Mouse (Mus musculus): ENCODE measurements around the gene Pi4ka.

Gene Pi4ka

GRCm38 (mm10) chr16:17339701-17340100 lies 66.4 kb downstream of the Pi4ka start:
- intact Hi-C loops (cut with DNase I), result no loop called here

- intact Hi-C loops (cut with DNase I), result no loop called here
Observed at GRCm38 (mm10) chr16:17336089-17336488, 70.0 kb downstream of the Pi4ka start.

GRCm38 (mm10) chr16:17334574-17334973 lies 71.5 kb downstream of the Pi4ka start:
- intact Hi-C loops (cut with DNase I), result no loop called here

- intact Hi-C loops (cut with DNase I), result no loop called here
Observed at GRCm38 (mm10) chr16:17331855-17332254, 74.3 kb downstream of the Pi4ka start.

DNA sequence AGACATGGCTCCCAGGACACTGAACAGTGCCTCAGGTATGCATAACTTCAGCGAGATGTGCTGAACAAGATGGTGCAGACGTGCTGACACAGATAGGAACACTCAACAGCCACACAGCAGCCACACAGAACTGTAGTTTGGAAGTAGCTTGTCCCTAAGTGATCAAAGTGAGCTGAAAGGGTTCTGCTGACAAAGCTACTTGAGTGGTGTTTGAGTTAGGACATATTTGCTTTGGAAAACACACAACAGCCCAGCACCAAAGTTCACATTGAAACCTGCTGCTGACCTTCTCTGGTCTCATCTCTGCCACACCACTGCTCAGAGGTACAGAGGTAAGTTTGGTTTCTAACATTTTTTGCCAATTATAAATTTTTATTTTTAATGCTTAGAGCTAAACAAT lies 75.0 kb downstream of the Pi4ka start, which contains the start of gene Serpind1:
Serpind1 (plus strand) TSS at position 256 of the 400 bp plus-strand sequence.
- intact Hi-C loops (cut with DNase I), result no loop called here

- intact Hi-C loops (cut with DNase I), result no loop called here
Observed at GRCm38 (mm10) chr16:17329848-17330570, 76.1 kb downstream of the Pi4ka start.

DNA sequence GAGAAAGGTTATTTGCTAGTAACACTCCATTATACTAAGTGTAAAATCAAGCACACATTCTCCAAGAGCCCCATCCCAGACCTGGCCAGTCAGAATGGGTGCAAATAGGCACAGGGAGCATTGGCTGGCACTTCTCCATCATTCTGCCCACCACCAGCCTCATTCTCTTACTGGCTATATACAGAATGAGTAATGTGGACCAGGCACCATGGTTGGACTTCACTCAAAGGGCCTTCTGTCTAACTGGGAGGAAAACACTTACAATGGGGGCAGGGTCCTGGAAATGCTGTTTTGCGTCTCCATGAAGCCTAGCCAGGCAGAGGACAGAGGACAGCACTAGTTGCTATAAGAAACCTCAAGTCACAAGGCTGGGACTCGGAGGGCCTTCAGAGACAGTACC lies 80.0 kb downstream of the Pi4ka start:
- intact Hi-C loops (cut with DNase I), result no loop called here

DNA sequence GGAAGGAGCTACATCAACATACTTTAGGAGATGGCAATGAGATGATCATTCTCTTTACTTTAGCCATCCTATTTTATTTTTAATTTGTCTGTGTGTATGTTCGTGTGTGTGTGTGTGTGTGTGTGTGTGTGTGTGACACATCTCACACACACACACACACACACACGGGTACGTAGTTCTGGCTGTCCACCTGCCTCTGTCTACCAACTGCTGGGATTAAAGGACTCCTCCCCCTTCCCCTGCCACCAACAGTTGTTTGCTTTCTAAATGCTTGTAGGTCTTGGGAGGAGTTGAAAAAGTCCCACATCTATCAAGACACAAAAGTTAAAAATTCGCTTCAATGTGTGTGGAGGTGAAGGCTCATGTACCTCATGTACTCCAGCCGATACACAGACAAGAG lies 81.4 kb downstream of the Pi4ka start:
- intact Hi-C loops (cut with DNase I), result no loop called here

GRCm38 (mm10) chr16:17321481-17321880 lies 84.6 kb downstream of the Pi4ka start:
- intact Hi-C loops (cut with DNase I), result no loop called here

DNA sequence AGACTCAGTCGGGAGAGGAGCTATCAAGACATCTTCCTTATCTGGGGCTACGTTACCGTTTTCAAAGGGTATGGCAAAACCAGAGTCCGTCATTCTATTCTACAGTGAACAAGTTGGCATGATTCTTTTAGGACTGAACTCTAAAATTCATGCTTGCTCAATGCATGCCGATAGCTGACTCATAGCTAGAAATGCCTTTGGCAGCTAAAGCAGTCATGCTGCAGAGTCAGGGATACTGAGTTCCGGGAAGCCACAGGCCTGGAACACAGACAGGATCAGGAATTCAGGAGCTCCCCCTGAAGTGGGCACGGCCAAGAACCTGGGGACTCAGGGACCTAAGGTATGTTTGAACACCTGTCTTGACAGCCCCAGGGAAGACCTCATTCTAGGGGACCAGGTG lies 89.6 kb downstream of the Pi4ka start:
- intact Hi-C loops (cut with DNase I), result no loop called here

DNA sequence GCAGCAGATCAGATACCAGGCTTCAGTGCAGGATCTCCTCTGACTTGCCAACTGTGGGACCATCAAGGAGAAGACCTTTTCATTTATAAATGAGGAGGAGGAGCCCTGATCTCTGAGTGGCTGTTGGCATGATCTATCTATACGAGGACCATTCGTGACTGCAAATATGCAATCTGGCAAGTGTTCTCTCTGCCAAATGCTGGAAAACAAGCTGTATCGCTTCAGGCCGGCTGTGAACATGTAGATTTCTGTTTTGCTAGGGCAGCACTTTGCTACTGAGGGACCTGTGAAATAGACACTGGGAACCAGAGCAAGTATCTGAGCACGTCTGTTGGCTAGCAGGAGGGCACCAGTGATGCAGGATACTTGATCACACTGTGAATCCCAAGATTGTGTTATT lies 93.6 kb downstream of the Pi4ka start:
- intact Hi-C loops (cut with DNase I), result no loop called here

DNA sequence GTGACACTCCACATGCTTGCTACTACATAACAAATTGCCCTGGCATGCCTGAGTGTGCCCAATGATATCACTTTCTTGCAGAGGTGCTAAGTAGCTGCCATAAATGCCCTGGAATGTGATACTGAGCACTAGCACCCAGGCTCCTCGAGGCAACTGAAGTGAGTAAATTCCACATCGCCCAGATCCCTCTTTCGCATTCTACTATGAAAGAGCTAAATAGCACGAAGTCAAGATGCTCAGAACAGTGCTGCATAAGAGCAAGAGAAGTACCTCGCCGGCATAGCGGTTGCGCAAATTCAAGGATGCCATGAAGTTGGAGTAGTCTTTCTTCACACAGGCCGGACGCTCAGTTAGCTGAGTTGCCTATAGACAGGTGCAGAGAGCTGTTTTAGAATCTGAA lies 97.1 kb downstream of the Pi4ka start:
- intact Hi-C loops (cut with DNase I), result no loop called here

GRCm38 (mm10) chr16:17307461-17307860 lies 98.7 kb downstream of the Pi4ka start:
- intact Hi-C loops (cut with DNase I), result no loop called here

DNA sequence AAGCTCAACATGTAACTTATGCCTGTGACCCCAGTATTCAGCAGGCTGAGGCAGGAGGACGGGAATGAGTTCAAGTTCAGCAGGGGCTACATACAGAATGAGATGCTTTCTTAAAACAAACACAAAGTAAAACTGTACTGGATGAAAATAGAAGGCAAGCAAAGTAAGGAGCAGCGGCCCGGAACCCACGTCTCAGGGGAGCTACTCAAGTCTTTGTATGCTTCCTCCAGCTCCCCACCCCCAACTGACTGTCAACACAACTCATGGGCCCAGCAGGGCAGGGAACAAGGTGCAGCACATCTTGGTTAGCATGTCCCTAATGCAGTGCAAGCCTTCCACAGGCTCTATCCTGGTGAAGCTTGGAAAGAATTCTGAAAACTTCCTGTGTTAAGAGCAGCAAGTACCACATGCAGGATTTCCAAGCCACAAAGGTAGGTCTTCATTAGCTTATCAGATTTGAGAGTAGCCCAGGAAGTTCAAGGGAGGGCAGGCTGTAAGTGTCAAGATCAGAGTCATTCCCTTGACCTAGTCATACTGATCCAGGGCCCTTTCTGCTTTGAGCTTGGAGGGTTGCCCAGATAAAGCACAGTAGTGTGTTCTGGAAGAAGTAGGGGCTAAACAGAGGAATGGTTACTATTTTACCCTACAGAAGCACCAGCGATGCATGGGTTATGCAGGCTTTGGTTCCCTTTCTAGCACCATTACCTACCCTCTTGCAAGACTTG lies 102.4 kb downstream of the Pi4ka start:
- intact Hi-C loops (cut with DNase I), result no loop called here

- intact Hi-C loops (cut with DNase I), result no loop called here
Observed at GRCm38 (mm10) chr16:17300818-17301217, 105.3 kb downstream of the Pi4ka start.

GRCm38 (mm10) chr16:17292751-17293150 lies 113.4 kb downstream of the Pi4ka start:
- intact Hi-C loops (cut with DNase I), result no loop called here

DNA sequence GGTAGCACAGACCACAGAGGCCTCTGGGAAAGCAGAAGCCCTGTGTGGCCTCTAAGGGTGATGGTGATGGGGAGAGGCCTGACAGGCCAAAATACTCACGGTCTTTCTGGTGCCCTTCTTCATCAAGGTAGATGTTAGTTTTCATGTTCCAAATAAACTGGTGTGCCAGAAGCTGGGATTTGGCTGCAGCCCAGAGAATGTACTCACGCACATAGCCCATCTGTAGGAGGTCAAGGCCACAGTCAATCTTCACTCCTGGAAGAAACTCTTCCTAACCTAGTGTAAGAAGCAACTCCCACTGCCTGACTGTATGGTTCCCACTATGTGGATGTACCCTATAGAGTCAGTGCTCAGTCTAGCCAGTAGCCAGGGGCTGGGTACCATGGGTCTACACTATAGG lies 115.1 kb downstream of the Pi4ka start:
- intact Hi-C loops (cut with DNase I), result no loop called here

GRCm38 (mm10) chr16:17287103-17287502 lies 119.0 kb downstream of the Pi4ka start:
- intact Hi-C loops (cut with DNase I), result no loop called here

DNA sequence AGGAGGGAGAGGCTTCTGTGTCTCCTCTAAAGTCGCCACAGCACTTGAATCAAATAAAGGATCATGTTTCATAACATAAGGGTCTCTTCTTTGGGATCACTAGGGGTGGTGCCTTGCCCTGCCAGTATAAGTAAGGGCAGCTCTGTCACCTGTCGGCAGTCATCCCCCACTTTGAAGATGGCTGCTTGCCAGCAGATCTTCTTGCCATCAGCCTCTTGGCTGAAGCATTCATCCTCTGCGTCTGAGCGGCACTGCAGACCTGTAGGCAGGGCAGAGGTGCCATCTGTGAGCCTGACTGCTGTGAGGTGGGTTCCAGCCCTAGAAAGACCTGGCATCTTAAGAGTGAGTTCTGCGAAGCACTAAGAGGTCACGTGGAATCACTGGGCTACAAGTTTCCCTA lies 123.0 kb downstream of the Pi4ka start:
- intact Hi-C loops (cut with DNase I), result loop anchor here (5.0 kb wide), 1 partner anchor 151 kb away; the partner anchor contains the start of gene Sdf2l1

- intact Hi-C loops (cut with DNase I), result loop anchor here (5.0 kb wide), 1 partner anchor 148 kb away; the partner anchor contains the start of gene Sdf2l1
Observed at GRCm38 (mm10) chr16:17280471-17280870, 125.6 kb downstream of the Pi4ka start.

DNA sequence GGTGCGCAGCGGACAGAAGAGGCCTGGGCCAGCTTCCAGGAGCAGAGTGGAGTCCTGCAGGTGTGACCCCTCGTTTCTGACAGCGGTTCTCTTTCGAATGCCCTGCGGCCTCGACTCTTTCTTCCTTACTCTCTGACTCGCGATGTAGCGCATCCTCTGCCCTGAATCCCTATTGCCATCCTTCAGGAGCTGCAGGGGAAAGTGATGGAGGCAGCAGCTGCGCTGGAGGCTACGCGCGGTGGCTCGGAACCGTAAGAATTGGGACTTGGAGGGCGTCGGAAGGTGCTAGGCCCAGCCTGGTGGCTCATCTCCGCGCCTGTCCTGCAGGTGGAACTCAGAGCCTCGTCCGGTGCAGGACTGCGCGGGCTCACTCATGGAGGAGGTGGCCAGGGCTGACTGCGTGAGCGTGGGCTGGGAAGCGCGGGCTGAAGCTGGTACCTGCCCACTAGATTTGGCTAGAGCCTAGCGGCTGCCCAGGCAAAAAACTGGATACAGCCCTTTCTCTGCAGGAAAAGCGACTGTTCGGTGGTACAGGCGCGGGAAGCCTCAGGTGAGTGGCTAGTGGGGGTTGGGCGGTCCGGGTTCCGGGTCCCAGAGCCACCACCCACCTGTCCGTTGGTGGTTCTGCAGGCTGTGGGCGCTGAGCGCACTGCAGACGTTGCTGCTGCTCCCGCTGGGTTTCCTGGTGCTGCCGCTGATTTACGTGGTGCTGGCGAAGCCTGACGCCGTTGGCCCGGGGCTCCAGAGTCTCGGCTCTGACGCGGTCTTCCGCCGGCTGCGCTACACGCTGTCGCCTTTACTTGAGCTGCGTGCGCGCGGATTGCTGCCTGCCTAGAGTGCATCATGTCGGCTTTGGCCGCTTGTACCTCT lies 128.5 kb downstream of the Pi4ka start:
- intact Hi-C loops (cut with DNase I), result no loop called here

Data from adrenal gland (tissue).